Mouse (Mus musculus) bone marrow macrophage, adult 2 months (primary cell): ENCODE data around the gene Pcdh17. TPM values are rescaled to one million over a fixed set of nuclear protein-coding genes. Genes with fewer than 3 reads are reported as not detected.

Experiments
- H3K27ac ChIP-seq: 2 replicates; pipeline ENCODE4 v1.5.1; 2012; ENCODE audit warnings: low read depth, low read length; ENCODE audit not compliant: insufficient read depth
- H3K4me1 ChIP-seq: 2 replicates; pipeline ENCODE4 v1.6.1; 2012; ENCODE audit warnings: low read length; ENCODE audit not compliant: control insufficient read depth, insufficient read depth
- H3K4me3 ChIP-seq: 2 replicates; pipeline ENCODE4 v1.5.1; 2012; ENCODE audit warnings: mild to moderate bottlenecking, low read length, moderate library complexity; ENCODE audit not compliant: insufficient read depth
- CTCF ChIP-seq: IDR thresholded peaks from 2 replicates; pipeline ENCODE4 v1.5.1; 2012; ENCODE audit warnings: low read depth, mild to moderate bottlenecking, low read length, moderate library complexity
- POLR2A ChIP-seq: IDR thresholded peaks from 2 replicates; pipeline ENCODE4 v1.6.1; 2012; ENCODE audit warnings: mild to moderate bottlenecking, low read depth, low read length, borderline replicate concordance
- polyA plus RNA-seq: library from polyadenylated mRNA; stranded (reverse); fragments of >200 nt; gene quantifications from 2 replicates; pipeline ENCODE4 v1.2.4, GENCODE M21; 2012; ENCODE audit not compliant: missing spikeins, insufficient read depth, insufficient read length

The Pcdh17 gene
- polyA plus RNA-seq, 1 experiment: not detected

DNA sequence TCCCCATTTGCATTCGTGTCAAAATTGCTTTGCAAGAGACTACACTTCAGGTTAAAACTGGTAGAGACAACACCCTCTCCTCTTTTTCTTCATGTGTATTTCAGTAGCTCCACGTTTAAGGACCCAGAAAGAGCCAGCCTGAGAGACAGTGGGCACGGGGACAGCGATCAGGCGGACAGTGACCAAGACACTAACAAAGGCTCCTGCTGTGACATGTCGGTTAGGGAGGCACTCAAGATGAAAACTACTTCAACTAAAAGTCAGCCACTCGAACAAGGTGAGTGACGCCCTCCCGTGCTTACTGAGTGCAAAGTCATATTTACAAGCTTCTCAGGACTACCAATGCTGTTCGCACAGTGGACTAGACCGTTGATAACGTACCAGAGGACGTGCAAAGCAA is 34.0 kb downstream of the Pcdh17 start:
- Histone ChIP-seq H3K4me3 (no peak overlapping the region), H3K27ac (no peak overlapping the region), H3K4me1 (no peaks in the 10 kb centered on the region)
- TF ChIP-seq CTCF (no peak), POLR2A (no peak)

DNA sequence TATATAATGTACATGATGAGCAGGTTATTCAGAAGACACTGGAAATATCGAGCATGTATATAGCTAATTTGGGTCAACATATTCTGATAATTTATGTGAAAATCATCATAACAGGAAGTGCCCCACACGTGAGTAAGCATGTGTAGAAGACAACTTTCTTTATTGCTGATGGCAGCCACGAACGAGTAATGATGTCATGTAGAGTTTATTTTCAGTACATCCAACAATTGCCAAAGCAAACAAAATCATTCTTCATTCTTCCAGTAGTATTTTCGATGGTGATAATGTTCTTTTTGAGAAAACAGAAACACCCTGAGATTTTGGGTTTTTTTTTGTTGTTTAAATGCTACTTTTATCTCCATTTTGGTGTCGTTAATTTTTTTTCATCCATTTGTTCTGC is 37.2 kb downstream of the Pcdh17 start:
- Histone ChIP-seq H3K4me3 (no peak overlapping the region), H3K27ac (no peak overlapping the region), H3K4me1 (no peaks in the 10 kb centered on the region)
- TF ChIP-seq CTCF: no peak
- TF ChIP-seq POLR2A: no peak

DNA sequence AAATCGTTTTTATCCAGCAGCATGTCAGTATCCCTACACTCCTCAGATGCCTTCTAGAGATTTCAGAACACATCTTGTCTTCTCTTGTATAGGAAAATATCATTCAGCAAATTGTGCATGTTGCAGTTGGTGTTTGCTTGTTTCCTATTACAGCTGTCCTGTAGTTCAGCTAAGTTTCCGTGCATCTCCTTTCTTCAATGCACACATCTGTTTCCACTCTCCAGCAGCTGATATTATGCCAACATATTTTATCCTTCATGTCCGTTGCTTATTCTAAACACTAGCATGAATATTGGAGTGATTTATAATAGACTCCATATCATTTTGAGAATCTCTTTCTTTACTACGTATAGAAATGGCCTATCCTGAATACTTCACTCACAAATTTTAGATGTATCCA is 41.0 kb downstream of the Pcdh17 start:
- Histone ChIP-seq H3K4me1 (no peaks in the 10 kb centered on the region), H3K27ac (no peak overlapping the region), H3K4me3 (no peak overlapping the region)
- TF ChIP-seq CTCF (no peak), POLR2A (no peak)

DNA sequence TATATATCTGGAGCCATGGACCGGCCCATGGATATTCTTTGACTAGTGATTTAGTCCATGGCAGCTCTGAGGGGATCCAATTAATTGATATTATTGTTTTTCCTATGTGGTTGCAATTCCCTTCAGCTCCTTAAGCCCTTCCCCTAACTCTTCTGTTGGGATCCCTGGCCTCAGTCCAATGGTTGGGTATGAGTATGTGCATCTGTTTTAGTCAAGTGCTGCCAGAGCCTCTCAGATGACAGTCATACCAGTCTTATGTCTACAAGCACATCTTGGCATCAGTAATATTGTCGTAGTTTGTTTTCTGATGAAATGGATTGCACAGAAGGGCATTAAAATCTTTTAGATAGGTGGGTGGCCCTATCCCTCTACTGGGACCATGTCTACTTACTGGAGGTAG is 67.6 kb downstream of the Pcdh17 start:
- TF ChIP-seq CTCF (no peak), POLR2A (no peak)
- Histone ChIP-seq H3K4me3 (no peak overlapping the region), H3K4me1 (no peaks in the 10 kb centered on the region), H3K27ac (no peak overlapping the region)

DNA sequence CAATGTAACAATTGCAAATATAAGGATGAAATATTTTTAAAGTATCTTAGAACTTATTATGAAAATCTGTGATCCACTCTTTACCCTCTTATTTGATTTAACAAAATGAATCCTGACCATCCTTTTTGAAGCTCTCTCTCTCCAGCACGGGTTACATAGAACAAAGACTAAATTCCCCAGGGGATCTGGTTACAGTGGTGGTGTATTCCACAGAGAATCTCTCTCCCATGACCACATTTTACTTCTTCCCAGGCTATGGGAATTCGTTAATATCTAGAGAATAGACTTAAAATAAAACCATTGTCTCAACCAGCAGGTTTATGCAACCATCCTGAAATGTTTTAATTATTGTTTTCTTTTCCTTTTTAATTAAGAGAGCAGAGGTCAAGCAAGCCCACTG is 89.0 kb downstream of the Pcdh17 start:
- TF ChIP-seq CTCF (no peak), POLR2A (no peak)
- Histone ChIP-seq H3K27ac (no peak overlapping the region), H3K4me1 (no peaks in the 10 kb centered on the region), H3K4me3 (no peak overlapping the region)

DNA sequence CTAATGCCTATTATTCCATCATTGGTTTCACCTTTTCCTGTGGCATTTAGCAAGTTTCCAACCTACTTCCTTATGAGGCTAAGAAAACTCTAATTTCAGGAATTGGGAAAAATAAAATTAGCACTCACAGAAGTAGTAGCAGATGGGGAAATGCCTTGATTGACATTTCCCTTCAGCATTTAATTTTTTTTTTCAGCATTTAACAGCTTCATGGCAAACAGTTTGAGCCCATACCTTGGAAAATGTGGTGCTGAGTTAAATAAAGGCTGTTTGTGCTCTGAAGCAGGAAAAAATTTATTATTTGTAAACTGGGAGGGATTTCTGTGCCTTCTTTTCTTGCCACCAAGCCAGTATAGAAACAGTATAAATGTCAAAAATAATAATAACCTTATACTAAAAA is 91.9 kb downstream of the Pcdh17 start:
- no peaks in the 10 kb centered on the region for H3K4me1 ChIP-seq
- no peak overlapping the region for H3K4me3 ChIP-seq
- no peak overlapping the region for H3K27ac ChIP-seq
- TF ChIP-seq POLR2A: no peak
- TF ChIP-seq CTCF: no peak

DNA sequence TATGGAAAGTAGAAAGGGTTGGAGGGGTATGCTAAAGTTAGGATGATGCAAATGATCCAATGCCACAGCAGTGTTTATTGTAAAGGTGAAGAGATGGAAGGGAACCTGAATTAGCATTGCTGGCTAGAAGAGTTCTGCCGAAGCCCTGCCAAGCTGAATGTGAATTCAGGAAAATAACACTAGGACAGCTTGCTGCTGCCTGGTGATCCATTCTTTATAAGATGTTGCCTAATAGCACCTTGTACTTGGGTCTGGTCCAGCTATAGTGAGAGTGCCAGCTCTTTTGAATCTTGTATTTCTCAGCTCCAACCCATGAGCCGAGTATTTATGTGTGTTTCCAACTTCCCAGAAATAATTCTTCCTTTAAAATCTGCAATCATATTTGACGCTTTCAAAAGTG is 98.5 kb downstream of the Pcdh17 start:
- no peak overlapping the region for H3K27ac ChIP-seq
- H3K4me1 ChIP-seq: no peaks in the 10 kb centered on the region
- H3K4me3 ChIP-seq: no peak overlapping the region
- no peak for TF ChIP-seq POLR2A

DNA sequence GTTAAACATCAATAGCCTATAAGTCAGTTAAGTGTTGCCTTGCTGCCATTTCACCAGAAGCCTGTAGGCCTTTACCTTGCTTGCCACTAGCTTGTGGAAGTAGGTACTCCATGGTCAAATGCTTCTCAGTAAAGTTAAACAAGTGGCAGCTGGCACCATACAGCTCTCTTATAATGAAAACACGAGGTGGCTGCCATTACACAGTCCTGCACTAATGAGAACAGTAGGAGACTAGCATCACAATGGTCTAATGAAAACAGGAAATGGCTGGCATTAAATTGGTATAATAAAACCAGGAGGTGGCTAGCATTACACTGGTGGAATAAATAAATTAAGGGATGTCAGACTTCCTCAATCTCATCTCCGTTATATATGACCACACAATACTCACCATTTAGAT is 102.6 kb downstream of the Pcdh17 start:
- TF ChIP-seq CTCF: no peak
- TF ChIP-seq POLR2A: no peak
- Histone ChIP-seq H3K27ac (no peak overlapping the region), H3K4me1 (no peaks in the 10 kb centered on the region), H3K4me3 (no peak overlapping the region)

DNA sequence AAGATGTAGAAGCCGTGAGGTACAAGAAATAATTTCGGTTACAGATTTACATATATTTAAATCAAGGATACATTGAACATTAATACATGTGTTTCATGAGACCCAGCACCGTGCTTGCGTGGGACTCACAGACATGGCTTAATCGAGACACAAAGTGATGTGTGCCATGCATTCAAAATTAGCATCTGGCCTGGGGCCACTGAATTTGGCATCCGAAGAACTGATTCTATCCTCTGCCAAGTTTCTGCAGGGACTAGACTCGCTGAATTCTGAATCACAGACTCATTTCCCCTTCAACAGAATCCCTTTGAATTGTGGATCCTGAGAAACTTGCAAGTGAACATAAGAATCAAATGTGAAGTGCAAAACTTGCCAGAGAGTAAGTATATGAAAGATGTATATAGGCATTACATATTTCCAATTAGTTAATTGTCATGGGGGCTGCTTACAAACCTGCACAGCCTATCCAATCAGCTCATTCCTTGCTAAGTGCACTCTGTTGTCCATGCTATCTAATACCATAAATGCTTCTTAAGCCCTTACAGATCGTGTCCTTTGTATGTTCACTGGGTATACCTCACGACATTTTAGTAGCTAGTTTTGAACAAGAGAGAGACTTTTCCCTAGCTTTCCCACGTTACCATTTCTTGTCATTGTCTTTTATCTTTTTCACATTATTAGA is 104.3 kb downstream of the Pcdh17 start:
- no peak overlapping the region for H3K4me3 ChIP-seq
- H3K4me1 ChIP-seq: no peaks in the 10 kb centered on the region
- H3K27ac ChIP-seq: no peak overlapping the region
- no peak for TF ChIP-seq POLR2A

DNA sequence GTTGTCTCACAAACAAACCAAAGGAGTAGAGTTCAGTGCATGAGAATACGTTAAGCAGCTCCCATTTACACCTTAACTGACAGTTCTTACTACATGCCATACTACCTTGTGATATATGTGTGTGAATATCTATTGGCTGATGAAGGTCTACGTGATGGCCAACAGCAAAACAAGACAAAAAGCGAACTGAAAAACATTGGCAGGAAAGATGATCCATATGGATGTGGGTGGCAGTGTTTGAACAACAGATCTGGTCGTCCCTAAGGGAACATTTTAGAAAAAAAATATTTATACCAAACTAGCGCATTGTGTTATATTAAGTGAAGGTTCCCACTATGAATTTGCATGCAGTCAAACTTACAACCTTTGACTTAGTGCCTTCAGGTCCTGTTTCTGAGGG is 108.2 kb downstream of the Pcdh17 start:
- TF ChIP-seq POLR2A (no peak), CTCF (no peak)

DNA sequence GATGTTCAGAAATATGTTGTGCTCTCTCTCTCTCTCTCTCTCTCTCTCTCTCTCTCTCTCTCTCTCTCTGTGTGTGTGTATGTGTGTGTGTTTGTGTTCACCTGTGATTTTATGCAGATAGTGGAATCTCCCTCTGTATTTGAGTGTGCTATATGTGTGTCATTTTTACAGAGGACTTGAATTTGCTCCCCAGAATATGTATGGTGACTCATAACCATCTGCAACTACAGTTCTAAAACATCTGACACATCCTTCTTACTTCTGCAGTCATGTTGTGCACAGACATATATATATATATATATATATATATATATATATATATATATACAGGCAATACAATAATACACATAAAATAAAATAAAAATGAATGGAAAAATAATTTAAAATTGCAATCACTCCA is 127.7 kb downstream of the Pcdh17 start:
- TF ChIP-seq POLR2A (no peak), CTCF (no peak)
- Histone ChIP-seq H3K4me3 (no peak overlapping the region), H3K27ac (no peak overlapping the region), H3K4me1 (no peaks in the 10 kb centered on the region)

More for the DNA sequence above, 108.2 kb downstream of the Pcdh17 start:
- Histone ChIP-seq H3K4me3 (no peak overlapping the region), H3K4me1 (no peaks in the 10 kb centered on the region), H3K27ac (no peak overlapping the region)
